Mouse (Mus musculus): ENCODE data around the gene Zhx3. TPM values are rescaled to one million over a fixed set of nuclear protein-coding genes. Genes with fewer than 3 reads are reported as not detected.

Zhx3 gene
- polyA plus RNA-seq, 1 experiment, result 7.8 TPM

GRCm38 (mm10) chr2:160906101-160906500 is 33.3 kb upstream of the Zhx3 start:
- TF ChIP-seq CTCF (IDR thresholded peaks at IDR 0.05; ENCODE audit: borderline replicate concordance, control insufficient read depth, extremely low read depth, insufficient read depth, low read length, poor library complexity), result no peak
- no peak for DNase-seq
- Histone ChIP-seq H3K4me1 (replicated peaks; ENCODE audit: control insufficient read depth, insufficient read depth, low read length) (no peaks in the 10 kb centered on the region), H3K4me3 (ENCODE audit: control insufficient read depth, insufficient read depth, low read length) (no peak overlapping the region), H3K27ac (ENCODE audit: control insufficient read depth, insufficient read depth, low read length) (no peak overlapping the region), H3K36me3 (ENCODE audit: control insufficient read depth, insufficient read depth, low read length) (no peaks in the 10 kb centered on the region), H3K27me3 (ENCODE audit: control insufficient read depth, insufficient read depth, low read length) (peaks cover 2% of the 10 kb centered on the region; the same call in 1 of the 2 replicates)
- WGBS, result 87% methylated on average over 5 of the region's 5 CpGs

- TF ChIP-seq CTCF (IDR thresholded peaks at IDR 0.05; ENCODE audit: borderline replicate concordance, control insufficient read depth, extremely low read depth, insufficient read depth, low read length, poor library complexity), result no peak
- no peak for TF ChIP-seq POLR2A (IDR thresholded peaks at IDR 0.05; ENCODE audit: control insufficient read depth, extremely low read depth, insufficient read depth, low read length, poor library complexity)
- H3K4me1 ChIP-seq (replicated peaks; ENCODE audit: control insufficient read depth, insufficient read depth, low read length), result no peaks in the 10 kb centered on the region
- H3K36me3 ChIP-seq (ENCODE audit: control insufficient read depth, insufficient read depth, low read length), result no peaks in the 10 kb centered on the region
- no peak for DNase-seq
- no peak overlapping the region for H3K4me3 ChIP-seq (ENCODE audit: control insufficient read depth, insufficient read depth, low read length)
- no peaks in the 10 kb centered on the region for H3K27me3 ChIP-seq (ENCODE audit: control insufficient read depth, insufficient read depth, low read length)
- WGBS, result 97% methylated on average over 12 of the region's 12 CpGs
- no peak overlapping the region for H3K27ac ChIP-seq (ENCODE audit: control insufficient read depth, insufficient read depth, low read length)
Measured at GRCm38 (mm10) chr2:160905301-160905700, 32.5 kb upstream of the Zhx3 start.

GRCm38 (mm10) chr2:160901656-160902412 is 29.0 kb upstream of the Zhx3 start:
- Histone ChIP-seq H3K4me1 (replicated peaks; ENCODE audit: control insufficient read depth, insufficient read depth, low read length) (no peaks in the 10 kb centered on the region), H3K4me3 (ENCODE audit: control insufficient read depth, insufficient read depth, low read length) (no peak overlapping the region), H3K36me3 (ENCODE audit: control insufficient read depth, insufficient read depth, low read length) (no peaks in the 10 kb centered on the region), H3K27me3 (ENCODE audit: control insufficient read depth, insufficient read depth, low read length) (no peaks in the 10 kb centered on the region), H3K27ac (ENCODE audit: control insufficient read depth, insufficient read depth, low read length) (no peak overlapping the region)
- WGBS, result 57% methylated on average over 7 of the region's 7 CpGs
- no peak for DNase-seq
- TF ChIP-seq CTCF (IDR thresholded peaks at IDR 0.05; ENCODE audit: borderline replicate concordance, control insufficient read depth, extremely low read depth, insufficient read depth, low read length, poor library complexity), result no peak
- TF ChIP-seq POLR2A (IDR thresholded peaks at IDR 0.05; ENCODE audit: control insufficient read depth, extremely low read depth, insufficient read depth, low read length, poor library complexity), result no peak

- H3K36me3 ChIP-seq (ENCODE audit: control insufficient read depth, insufficient read depth, low read length), result no peaks in the 10 kb centered on the region
- 90% methylated on average over 9 of the region's 9 CpGs for WGBS
- H3K27ac ChIP-seq (ENCODE audit: control insufficient read depth, insufficient read depth, low read length), result no peak overlapping the region
- no peak for DNase-seq
- no peaks in the 10 kb centered on the region for H3K27me3 ChIP-seq (ENCODE audit: control insufficient read depth, insufficient read depth, low read length)
- H3K4me1 ChIP-seq (replicated peaks; ENCODE audit: control insufficient read depth, insufficient read depth, low read length), result peaks cover 12% of the 10 kb centered on the region
- H3K4me3 ChIP-seq (ENCODE audit: control insufficient read depth, insufficient read depth, low read length), result no peak overlapping the region
- TF ChIP-seq POLR2A (IDR thresholded peaks at IDR 0.05; ENCODE audit: control insufficient read depth, extremely low read depth, insufficient read depth, low read length, poor library complexity), result no peak
- TF ChIP-seq CTCF (IDR thresholded peaks at IDR 0.05; ENCODE audit: borderline replicate concordance, control insufficient read depth, extremely low read depth, insufficient read depth, low read length, poor library complexity), result no peak
Measured at GRCm38 (mm10) chr2:160891697-160892096, 18.9 kb upstream of the Zhx3 start.

GRCm38 (mm10) chr2:160891045-160891444 is 18.2 kb upstream of the Zhx3 start:
- TF ChIP-seq POLR2A (IDR thresholded peaks at IDR 0.05; ENCODE audit: control insufficient read depth, extremely low read depth, insufficient read depth, low read length, poor library complexity) (no peak), CTCF (IDR thresholded peaks at IDR 0.05; ENCODE audit: borderline replicate concordance, control insufficient read depth, extremely low read depth, insufficient read depth, low read length, poor library complexity) (no peak)
- Histone ChIP-seq H3K27ac (ENCODE audit: control insufficient read depth, insufficient read depth, low read length) (no peak overlapping the region), H3K27me3 (ENCODE audit: control insufficient read depth, insufficient read depth, low read length) (no peaks in the 10 kb centered on the region), H3K4me3 (ENCODE audit: control insufficient read depth, insufficient read depth, low read length) (no peak overlapping the region), H3K36me3 (ENCODE audit: control insufficient read depth, insufficient read depth, low read length) (no peaks in the 10 kb centered on the region), H3K4me1 (replicated peaks; ENCODE audit: control insufficient read depth, insufficient read depth, low read length) (peaks cover 12% of the 10 kb centered on the region)
- 84% methylated on average over 5 of the region's 5 CpGs for WGBS
- no peak for DNase-seq

GRCm38 (mm10) chr2:160887859-160888258 is 15.1 kb upstream of the Zhx3 start:
- Histone ChIP-seq H3K36me3 (ENCODE audit: control insufficient read depth, insufficient read depth, low read length) (no peaks in the 10 kb centered on the region), H3K4me1 (replicated peaks; ENCODE audit: control insufficient read depth, insufficient read depth, low read length) (peaks cover 12% of the 10 kb centered on the region), H3K4me3 (ENCODE audit: control insufficient read depth, insufficient read depth, low read length) (peak overlapping the region; percentile 37), H3K27me3 (ENCODE audit: control insufficient read depth, insufficient read depth, low read length) (no peaks in the 10 kb centered on the region), H3K27ac (ENCODE audit: control insufficient read depth, insufficient read depth, low read length) (no peak overlapping the region)
- TF ChIP-seq POLR2A (IDR thresholded peaks at IDR 0.05; ENCODE audit: control insufficient read depth, extremely low read depth, insufficient read depth, low read length, poor library complexity), result no peak
- 0 out of 2 replicates have a peak, but pooled peaks have one; percentile 17 for TF ChIP-seq CTCF (IDR thresholded peaks at IDR 0.05; ENCODE audit: borderline replicate concordance, control insufficient read depth, extremely low read depth, insufficient read depth, low read length, poor library complexity)
- WGBS, result 2% methylated on average over 26 of the region's 26 CpGs
- DNase-seq, result peak; percentile 23

All from thymus, adult 2 months (tissue).